Mouse (Mus musculus): ENCODE results near the gene Selenon. TPM values are rescaled to one million over a fixed set of nuclear protein-coding genes. Genes with fewer than 3 reads are reported as not detected.
A peak's percentile ranks its signal among the peaks of the same experiment; 100 is the strongest.

Gene Selenon
- polyA plus RNA-seq, 1 experiment from 2014 or later: 2.3 TPM

GRCm38 (mm10) chr4:134489986-134490665, 61.8 kb downstream of the Selenon start:
- 0 out of 2 replicates have a peak, but pooled peaks have one; percentile 28 for ATAC-seq (ENCODE audit: low read depth)
- DNase-seq: no peak
- H3K9me3 ChIP-seq (replicated peaks): no peaks in the 10 kb centered on the region
- H3K27me3 ChIP-seq: no peaks in the 10 kb centered on the region
- peaks cover 35% of the 10 kb centered on the region for H3K4me1 ChIP-seq (replicated peaks)
- H3K36me3 ChIP-seq: no peaks in the 10 kb centered on the region
- WGBS (ENCODE audit: insufficient replicate concordance): 48% methylated on average over 11 of the region's 11 CpGs
- H3K4me3 ChIP-seq (replicated peaks): no peak overlapping the region
- H3K4me2 ChIP-seq: no peak overlapping the region
- H3K27ac ChIP-seq: peak overlapping the region; percentile 51
- no peak overlapping the region for H3K9ac ChIP-seq

DNA sequence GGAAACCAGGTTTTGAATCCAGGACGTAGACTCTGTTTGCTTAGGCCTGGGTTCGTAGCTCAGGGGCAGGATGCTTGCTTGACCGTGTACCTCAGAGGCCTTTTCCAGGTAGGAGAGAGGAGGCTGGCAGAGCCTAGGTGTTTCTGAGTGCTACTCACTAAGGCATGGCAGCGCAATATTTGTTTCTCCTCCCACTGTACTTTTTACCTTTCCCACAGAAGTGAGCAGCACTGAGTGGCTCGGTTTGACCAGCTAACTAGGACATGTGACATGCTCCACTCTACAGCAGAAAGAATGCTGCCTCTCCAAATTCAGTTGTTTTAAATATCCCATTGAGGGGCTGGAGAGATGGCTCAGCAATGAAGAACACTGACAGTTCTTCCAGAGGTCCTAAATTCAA, 63.8 kb downstream of the Selenon start:
- Histone ChIP-seq H3K4me2 (no peak overlapping the region), H3K36me3 (no peaks in the 10 kb centered on the region), H3K27ac (no peak overlapping the region), H3K4me3 (replicated peaks) (no peak overlapping the region), H3K9me3 (replicated peaks) (no peaks in the 10 kb centered on the region), H3K27me3 (peaks cover 10% of the 10 kb centered on the region; the same call in 1 of the 2 replicates), H3K4me1 (replicated peaks) (peaks cover 22% of the 10 kb centered on the region), H3K9ac (no peak overlapping the region)
- WGBS (ENCODE audit: insufficient replicate concordance): 79% methylated on average over 5 of the region's 5 CpGs
- DNase-seq: no peak
- ATAC-seq (ENCODE audit: low read depth): no peak

Small RNA genes within 50 kb of the gene (microRNA-seq; reads per million reads assigned to microRNA genes)
- gene Mir6403: not detected

Other genes with a start within 250 kb of the Selenon start
- 0.14 and 0.24 TPM in 2 replicates for gene Trim63, start 237.0 kb downstream of the Selenon start, polyA plus RNA-seq (2015; fragmentation: Nextera tagmentation; extraction: Ambion mirVana)
- gene Slc30a2, start 209.0 kb downstream of the Selenon start, polyA plus RNA-seq (2015; fragmentation: Nextera tagmentation; extraction: Ambion mirVana): not detected in 2 replicates
- 0.15 and 0.18 TPM in 2 replicates for gene Extl1, start 168.3 kb downstream of the Selenon start, polyA plus RNA-seq (2015; fragmentation: Nextera tagmentation; extraction: Ambion mirVana)
- 3.7 and 5.1 TPM in 2 replicates for gene Pafah2, start 155.8 kb downstream of the Selenon start, polyA plus RNA-seq (2015; fragmentation: Nextera tagmentation; extraction: Ambion mirVana)
- gene Stmn1, start 83.8 kb downstream of the Selenon start, polyA plus RNA-seq (2015; fragmentation: Nextera tagmentation; extraction: Ambion mirVana): 514 and 581 TPM in 2 replicates
- gene Paqr7, start 55.5 kb downstream of the Selenon start, polyA plus RNA-seq (2015; fragmentation: Nextera tagmentation; extraction: Ambion mirVana): 6.5 and 7.4 TPM in 2 replicates
- gene Aunip, start 41.2 kb downstream of the Selenon start, polyA plus RNA-seq (2015; fragmentation: Nextera tagmentation; extraction: Ambion mirVana): 25.4 and 30.6 TPM in 2 replicates
- gene Mtfr1l, start 16.8 kb downstream of the Selenon start, polyA plus RNA-seq (2015; fragmentation: Nextera tagmentation; extraction: Ambion mirVana): 53.7 and 59.2 TPM in 2 replicates
- gene Man1c1, start 152.1 kb upstream of the Selenon start, polyA plus RNA-seq (2015; fragmentation: Nextera tagmentation; extraction: Ambion mirVana): 1.2 and 1.3 TPM in 2 replicates
- gene Ldlrap1, start 215.9 kb upstream of the Selenon start, polyA plus RNA-seq (2015; fragmentation: Nextera tagmentation; extraction: Ambion mirVana): 20.3 and 23.1 TPM in 2 replicates

Data from liver, embryonic 13.5 days (tissue).